Mouse (Mus musculus) G1E (cell line): ENCODE measurements around the gene Znrf1. TPM values are rescaled to one million over a fixed set of nuclear protein-coding genes. Genes with fewer than 3 reads are reported as not detected.
"Not testable (repeated sequence)": the region's sequence is repeated elsewhere in the genome, so short reads cannot be mapped to it uniquely, and the experiment has no call there.

Experiments
- ATAC-seq: 2 replicates; pipeline ENCODE4 v1.8.0; 2016; ENCODE audit warnings: mild to moderate bottlenecking; ENCODE audit not compliant: insufficient number of reproducible peaks, poor library complexity, low FRiP score, severe bottlenecking; ENCODE audit errors: extremely low read depth
- DNase-seq: peaks from one replicate; pipeline ENCODE4 v3.0.0; 2012; ENCODE audit warnings: low spot score
- H3K27me3 ChIP-seq: 2 replicates; pipeline ENCODE4 v1.6.1; 2012; ENCODE audit warnings: mild to moderate bottlenecking, low read length, inconsistent platforms; ENCODE audit not compliant: insufficient read depth
- H3K36me3 ChIP-seq: replicated peaks from 2 replicates; pipeline ENCODE3; 2012; ENCODE audit warnings: mild to moderate bottlenecking, inconsistent platforms
- H3K4me1 ChIP-seq: 2 replicates; pipeline ENCODE4 v1.6.1; 2012; ENCODE audit warnings: low read depth, low read length, inconsistent platforms, mixed read lengths; ENCODE audit not compliant: insufficient read depth
- H3K4me3 ChIP-seq: 2 replicates; pipeline ENCODE4 v1.5.1; 2012; ENCODE audit warnings: low read depth, mild to moderate bottlenecking, inconsistent platforms, low read length, moderate library complexity, mixed read lengths
- H3K9me3 ChIP-seq: replicated peaks from 2 replicates; pipeline ENCODE4 v1.6.1; 2012; ENCODE audit warnings: inconsistent platforms
- CTCF ChIP-seq: IDR thresholded peaks from 2 replicates; pipeline ENCODE4 v1.5.1; 2012; ENCODE audit warnings: low read depth, low read length, inconsistent platforms, mixed read lengths
- GATA1 ChIP-seq: IDR thresholded peaks from 2 replicates; pipeline ENCODE4 v1.6.1; 2012; ENCODE audit warnings: borderline replicate concordance, low read length, inconsistent platforms, mixed read lengths
- GATA2 ChIP-seq: IDR thresholded peaks from 2 replicates; pipeline ENCODE4 v1.6.1; 2012; ENCODE audit warnings: low read depth, low read length, inconsistent platforms, borderline replicate concordance
- POLR2AphosphoS5 ChIP-seq: IDR thresholded peaks from 2 replicates; pipeline ENCODE4 v1.6.1; 2012; ENCODE audit warnings: low read depth, low read length, inconsistent platforms; ENCODE audit not compliant: insufficient replicate concordance
- TAL1 ChIP-seq: conservative IDR thresholded peaks from 2 replicates; pipeline ENCODE4 v1.6.1; 2012; ENCODE audit warnings: low read depth, low read length, inconsistent platforms, mixed read lengths
- polyA plus RNA-seq: library from polyadenylated mRNA; stranded (reverse); fragments of >175 nt; gene quantifications from 2 replicates; pipeline ENCODE4 v1.2.3, GENCODE M21; 2012
- total RNA-seq, 2 experiments: library from RNA; stranded (forward) in 1 of 2; stranded (reverse) in 1 of 2; fragments of 200-1000 nt in 1 of 2; fragments of >200 nt in 1 of 2; fragmentation: Nextera tagmentation in 1 of 2; gene quantifications; 2 replicates each; pipeline ENCODE4 v1.2.3; 2014 to 2017

Znrf1 gene
- total RNA-seq (2014; fragmentation: Nextera tagmentation) (47.6 and 48.8 TPM in 2 replicates), total RNA-seq (2017) (22.8 and 36.1 TPM in 2 replicates), polyA plus RNA-seq (62.8 and 65.5 TPM in 2 replicates)

DNA sequence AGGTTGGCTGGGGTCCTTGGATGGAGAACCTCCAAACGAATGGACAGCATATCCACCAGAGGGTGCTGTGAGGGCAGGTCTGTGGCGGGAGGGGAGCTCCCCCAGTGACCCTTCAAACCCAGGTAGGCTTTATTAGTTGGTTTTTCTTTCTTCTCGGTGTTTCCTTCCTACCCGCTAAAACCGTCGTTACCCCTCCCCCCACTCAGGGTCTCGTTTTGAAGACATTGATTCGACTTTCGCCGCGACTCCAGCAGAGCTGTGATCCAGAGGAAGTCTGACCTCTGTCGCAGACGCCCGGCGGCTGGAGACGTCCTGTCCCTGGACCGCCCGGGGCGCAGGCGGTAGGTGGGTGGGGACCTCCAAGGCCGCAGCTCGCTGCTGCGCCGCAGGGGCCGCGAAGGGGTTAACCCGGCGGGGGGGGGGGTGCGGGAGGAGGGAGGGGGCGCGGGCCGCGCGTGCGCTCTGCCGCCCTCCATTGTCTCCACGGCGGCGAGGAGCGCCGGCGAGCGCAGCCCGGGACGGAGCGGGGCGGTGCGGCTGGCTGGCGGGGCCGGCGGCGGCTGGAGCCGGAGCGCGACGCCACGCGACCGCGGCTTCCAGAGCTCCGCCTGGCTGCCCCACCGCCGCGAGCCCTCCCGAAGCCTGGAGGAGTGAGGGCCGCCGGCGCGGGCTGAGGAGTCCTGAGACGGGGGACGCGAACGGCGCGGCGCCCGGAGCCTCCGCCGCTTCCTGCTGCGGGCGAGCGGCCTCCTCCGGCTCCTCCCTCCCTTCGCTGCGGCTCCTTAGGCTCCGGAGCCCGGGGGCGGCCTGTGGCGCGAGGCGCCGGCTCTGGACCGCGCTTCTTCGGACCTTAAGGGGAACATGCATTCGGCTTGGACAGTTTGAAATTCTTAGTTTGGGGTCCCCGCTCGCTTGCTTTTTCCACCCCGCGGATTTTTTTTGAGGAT is at the start of gene Znrf1:
TSS of gene Znrf1 (plus strand) at position 67 of the 947 bp plus-strand sequence.
- peaks cover 22% of the 10 kb centered on the region for H3K36me3 ChIP-seq
- peaks cover 5% of the 10 kb centered on the region for H3K27me3 ChIP-seq
- peak; percentile 61 for DNase-seq
- TF ChIP-seq CTCF (no peak), POLR2AphosphoS5 (no peak), GATA1 (no peak), GATA2 (no peak), TAL1 (no peak)
- no peaks in the 10 kb centered on the region for H3K9me3 ChIP-seq
- H3K4me3 ChIP-seq = peak within 1 kb of the TSS; percentile 89
- H3K4me1 ChIP-seq = peaks cover 36% of the 10 kb centered on the region
- peak; percentile 64 for ATAC-seq

DNA sequence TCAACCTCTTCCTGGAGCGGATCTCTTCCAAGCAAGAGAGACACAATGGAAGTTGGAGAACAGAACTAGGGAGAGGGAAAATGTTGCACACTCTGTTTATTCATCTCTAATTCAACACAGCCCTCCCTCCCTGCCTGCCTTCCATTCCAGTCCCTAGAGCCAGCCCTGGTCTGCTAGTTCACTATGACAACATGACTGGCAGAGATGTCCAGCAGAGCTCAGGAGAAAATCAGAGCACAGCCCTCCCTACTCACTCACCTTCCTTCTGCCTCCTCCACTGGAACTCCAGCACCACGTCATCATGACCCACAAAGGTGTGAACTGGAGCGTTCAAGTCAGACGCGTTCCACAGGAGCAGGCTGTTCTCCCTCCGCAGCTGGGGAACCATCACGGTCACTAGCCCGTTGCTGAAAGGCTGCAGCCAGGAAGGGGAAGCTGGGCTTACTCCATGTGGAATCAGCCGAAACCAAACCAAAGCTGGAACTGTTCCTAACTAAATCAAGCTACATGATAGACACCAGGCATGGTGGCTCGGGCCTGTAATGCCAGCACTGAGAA is 45.8 kb upstream of the Znrf1 start:
- no peak for TF ChIP-seq CTCF
- no peak for TF ChIP-seq GATA1
- no peak for TF ChIP-seq TAL1
- no peak for TF ChIP-seq GATA2
- TF ChIP-seq POLR2AphosphoS5 = no peak
- Histone ChIP-seq H3K27me3 (no peaks in the 10 kb centered on the region), H3K4me1 (no peaks in the 10 kb centered on the region), H3K9me3 (no peaks in the 10 kb centered on the region), H3K4me3 (no peak overlapping the region), H3K36me3 (peaks cover 61% of the 10 kb centered on the region)
- no peak for DNase-seq
- no peak for ATAC-seq

DNA sequence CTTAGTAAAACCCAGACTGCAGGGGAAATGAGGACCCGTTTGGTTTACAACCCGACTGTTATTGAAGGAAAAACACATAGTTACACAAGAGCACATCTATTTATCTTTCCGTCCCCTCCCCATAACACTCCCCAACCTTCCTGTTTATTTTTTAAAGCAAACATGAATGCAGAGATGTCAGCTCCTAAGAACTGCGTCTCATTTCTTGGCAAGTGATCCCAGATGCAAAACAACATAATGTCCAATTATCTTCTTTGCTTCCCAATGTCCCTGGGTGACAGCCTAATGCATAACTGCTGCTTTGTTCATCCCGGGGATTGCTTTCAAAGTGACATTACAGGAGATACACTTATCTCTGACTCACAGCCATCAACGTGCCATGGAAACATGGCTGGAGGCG is 44.7 kb upstream of the Znrf1 start:
- Histone ChIP-seq H3K4me1 (no peaks in the 10 kb centered on the region), H3K27me3 (no peaks in the 10 kb centered on the region), H3K4me3 (no peak overlapping the region), H3K9me3 (no peaks in the 10 kb centered on the region), H3K36me3 (peaks cover 67% of the 10 kb centered on the region)
- ATAC-seq = no peak
- DNase-seq = no peak
- TF ChIP-seq POLR2AphosphoS5 = no peak
- no peak for TF ChIP-seq TAL1

DNA sequence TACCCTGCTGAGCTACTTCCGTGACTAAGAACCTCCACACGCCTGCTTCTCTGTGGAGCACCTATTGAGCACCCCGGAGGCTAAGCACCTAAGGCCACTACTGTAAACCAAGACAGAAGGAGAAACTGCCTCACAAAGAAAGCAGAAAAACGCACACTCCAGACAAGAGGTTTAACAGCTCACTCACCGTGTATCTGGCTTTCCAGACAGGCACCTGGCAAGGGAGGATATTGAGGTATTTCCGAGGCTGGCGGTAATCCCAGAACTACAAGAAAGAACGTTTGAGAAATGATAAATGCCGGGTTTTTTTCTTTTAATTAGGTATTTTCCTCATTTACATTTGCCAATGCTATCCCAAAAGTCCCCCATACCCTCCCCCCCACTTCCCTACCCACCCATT is 43.4 kb upstream of the Znrf1 start:
- no peaks in the 10 kb centered on the region for H3K27me3 ChIP-seq
- H3K4me3 ChIP-seq = no peak overlapping the region
- TF ChIP-seq GATA1 = no peak
- no peak for TF ChIP-seq TAL1
- no peak for TF ChIP-seq CTCF
- TF ChIP-seq POLR2AphosphoS5 = no peak
- TF ChIP-seq GATA2 = no peak
- no peak for DNase-seq
- ATAC-seq = no peak
- no peaks in the 10 kb centered on the region for H3K4me1 ChIP-seq
- H3K9me3 ChIP-seq = no peaks in the 10 kb centered on the region
- H3K36me3 ChIP-seq = peaks cover 70% of the 10 kb centered on the region

DNA sequence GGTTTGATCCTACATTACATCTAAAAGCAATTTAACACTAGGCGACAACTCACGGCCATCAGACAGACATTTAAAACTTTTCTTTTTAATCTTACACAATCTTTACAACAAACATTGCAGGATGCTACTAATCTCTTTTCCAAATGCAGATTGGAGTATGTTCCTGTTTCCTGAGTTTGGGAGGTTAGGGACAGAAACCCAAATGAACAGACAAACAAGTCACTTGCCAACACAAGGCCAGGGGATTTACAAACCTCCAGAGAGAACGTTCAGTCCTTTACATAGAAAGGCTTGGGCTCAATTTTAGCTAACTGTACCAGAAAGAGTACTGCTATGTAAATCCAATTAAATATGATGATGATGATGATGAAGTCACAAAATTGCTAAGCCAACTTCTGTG is 42.7 kb upstream of the Znrf1 start:
- Histone ChIP-seq H3K4me1 (no peaks in the 10 kb centered on the region), H3K36me3 (peaks cover 74% of the 10 kb centered on the region), H3K27me3 (no peaks in the 10 kb centered on the region), H3K4me3 (no peak overlapping the region), H3K9me3 (no peaks in the 10 kb centered on the region)
- ATAC-seq (no peak), DNase-seq (no peak)
- TF ChIP-seq POLR2AphosphoS5 = no peak
- no peak for TF ChIP-seq TAL1
- no peak for TF ChIP-seq GATA2
- no peak for TF ChIP-seq CTCF
- no peak for TF ChIP-seq GATA1

DNA sequence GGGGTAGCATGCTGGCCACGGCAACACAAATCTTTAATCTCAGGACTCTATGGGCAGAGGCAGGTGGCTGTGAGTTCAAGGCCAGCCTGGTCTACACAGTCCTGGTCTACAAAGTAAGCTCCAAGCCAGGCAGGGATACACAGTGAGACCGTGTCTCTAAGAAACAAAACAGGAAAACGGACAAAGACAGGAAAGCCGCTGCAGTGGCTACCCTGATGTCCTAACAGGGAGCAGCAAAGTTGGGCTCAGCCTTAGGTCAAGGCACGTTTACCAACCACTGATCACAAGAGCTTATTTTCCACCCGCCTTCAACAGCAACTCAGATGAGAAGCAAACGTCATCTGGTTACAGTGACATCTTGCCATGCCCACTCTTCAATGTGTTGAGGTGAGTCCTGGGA is 39.6 kb upstream of the Znrf1 start:
- H3K9me3 ChIP-seq = no peaks in the 10 kb centered on the region
- no peaks in the 10 kb centered on the region for H3K4me1 ChIP-seq
- ATAC-seq (no peak), DNase-seq (no peak)
- H3K4me3 ChIP-seq = no peak overlapping the region
- peaks cover 81% of the 10 kb centered on the region for H3K36me3 ChIP-seq
- TF ChIP-seq GATA1 (no peak), CTCF (no peak), POLR2AphosphoS5 (no peak), GATA2 (no peak), TAL1 (no peak)
- no peaks in the 10 kb centered on the region for H3K27me3 ChIP-seq

DNA sequence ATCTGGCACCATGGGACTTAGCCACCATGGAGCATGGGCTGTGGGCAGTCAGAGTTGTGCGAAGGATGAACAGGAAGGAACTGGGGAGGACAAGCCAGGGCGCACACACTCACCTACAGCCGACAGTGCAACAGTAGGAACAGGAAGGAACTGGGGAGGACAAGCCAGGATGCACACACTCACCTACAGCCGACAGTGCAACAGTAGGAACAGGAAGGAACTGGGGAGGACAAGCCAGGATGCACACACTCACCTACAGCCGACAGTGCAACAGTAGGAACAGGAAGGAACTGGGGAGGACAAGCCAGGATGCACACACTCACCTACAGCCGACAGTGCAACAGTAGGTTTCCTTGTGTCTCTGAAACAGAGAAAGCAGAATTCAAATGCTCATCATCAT is 37.6 kb upstream of the Znrf1 start:
- not testable (repeated sequence) for ATAC-seq, DNase-seq, H3K4me1 ChIP-seq, H3K27me3 ChIP-seq, H3K4me3 ChIP-seq, H3K9me3 ChIP-seq
- H3K36me3 ChIP-seq = peaks cover 85% of the 10 kb centered on the region
